Mouse (Mus musculus) myocyte (in vitro differentiated cells): ENCODE results near the gene Cyb5d2. TPM values are rescaled to one million over a fixed set of nuclear protein-coding genes. Genes with fewer than 3 reads are reported as not detected.
A peak's percentile ranks its signal among the peaks of the same experiment; 100 is the strongest.
"Not testable (repeated sequence)": the region's sequence is repeated elsewhere in the genome, so short reads cannot be mapped to it uniquely, and the experiment has no call there.

Experiments used
- H3K27me3 ChIP-seq: one replicate; pipeline ENCODE4 v1.6.1; 2011; ENCODE audit not compliant: control insufficient read depth, insufficient read depth, insufficient read length
- H3K36me3 ChIP-seq: one replicate; pipeline ENCODE4 v1.6.1; 2011; ENCODE audit not compliant: control insufficient read depth, insufficient read depth
- H3K4me2 ChIP-seq: one replicate; pipeline ENCODE4 v1.6.1; 2011; ENCODE audit warnings: low read depth, control low read depth
- H3K4me3 ChIP-seq: one replicate; pipeline ENCODE4 v1.5.1; 2011; ENCODE audit warnings: mild to moderate bottlenecking, control low read depth, moderate library complexity
- H3K79me2 ChIP-seq: one replicate; pipeline ENCODE4 v1.6.1; 2011; ENCODE audit not compliant: control insufficient read depth, insufficient read depth
- H3ac ChIP-seq: one replicate; pipeline ENCODE4 v1.6.1; 2011; ENCODE audit not compliant: control insufficient read depth, insufficient read length
- CEBPB ChIP-seq: IDR thresholded peaks from 2 replicates; pipeline ENCODE4 v1.6.1; 2011; ENCODE audit warnings: mild to moderate bottlenecking, moderate library complexity; ENCODE audit not compliant: poor library complexity, insufficient read depth, severe bottlenecking
- E2F4 ChIP-seq: IDR thresholded peaks from one replicate; pipeline ENCODE4 v1.6.1; 2011; ENCODE audit warnings: mild to moderate bottlenecking, control low read depth, moderate library complexity; ENCODE audit not compliant: insufficient read depth
- MAX ChIP-seq: IDR thresholded peaks from one replicate; pipeline ENCODE4 v1.6.1; 2011; ENCODE audit warnings: low read depth, mild to moderate bottlenecking, control low read depth
- MYOD1 ChIP-seq, 3 experiments: IDR thresholded peaks; one replicate each; pipeline ENCODE4 v1.6.1; 2011; ENCODE audit warnings: control low read depth in 2 of 3, low read depth in 2 of 3, mild to moderate bottlenecking in 2 of 3, moderate library complexity in 1 of 3; ENCODE audit not compliant: insufficient read length in 2 of 3, control insufficient read depth in 1 of 3
- MYOG ChIP-seq, 3 experiments: IDR thresholded peaks; one replicate each; pipeline ENCODE4 v1.6.1; 2011; ENCODE audit warnings: control low read depth in 2 of 3, low read depth in 2 of 3, mild to moderate bottlenecking in 2 of 3; ENCODE audit not compliant: insufficient read length in 2 of 3, control insufficient read depth in 1 of 3, insufficient read depth in 1 of 3
- POLR2A ChIP-seq: IDR thresholded peaks from one replicate; pipeline ENCODE4 v1.6.1; 2011; ENCODE audit warnings: low read depth, mild to moderate bottlenecking, control low read depth, moderate library complexity; ENCODE audit not compliant: insufficient read length
- POLR2AphosphoS2 ChIP-seq: IDR thresholded peaks from one replicate; pipeline ENCODE4 v1.6.1; 2011; ENCODE audit warnings: low read depth, control low read depth; ENCODE audit not compliant: insufficient read length
- REST ChIP-seq: IDR thresholded peaks from one replicate; pipeline ENCODE4 v1.6.1; 2011; ENCODE audit warnings: mild to moderate bottlenecking, control low read depth, moderate library complexity; ENCODE audit not compliant: insufficient read depth, insufficient read length
- SRF ChIP-seq: IDR thresholded peaks from one replicate; pipeline ENCODE4 v1.6.1; 2011; ENCODE audit warnings: low read depth; ENCODE audit not compliant: control insufficient read depth, insufficient read length
- TCF12 ChIP-seq: IDR thresholded peaks from one replicate; pipeline ENCODE4 v1.6.1; 2011; ENCODE audit warnings: mild to moderate bottlenecking, control low read depth; ENCODE audit not compliant: poor library complexity, insufficient read depth, severe bottlenecking
- TCF3 ChIP-seq: IDR thresholded peaks from one replicate; pipeline ENCODE4 v1.6.1; 2011; ENCODE audit warnings: low read depth, control low read depth; ENCODE audit not compliant: insufficient read length
- USF1 ChIP-seq: IDR thresholded peaks from one replicate; pipeline ENCODE4 v1.6.1; 2011; ENCODE audit warnings: low read depth, mild to moderate bottlenecking, control low read depth, moderate library complexity
- polyA plus RNA-seq: library from polyadenylated mRNA; unstranded; fragments of >200 nt; fragmentation: generic; extraction: Trizol; gene quantifications from one replicate; pipeline ENCODE4 v1.2.1, GENCODE M21; 2012; ENCODE audit warnings: missing spikeins

The Cyb5d2 gene
- polyA plus RNA-seq, 1 experiment: 6.9 TPM

- TF ChIP-seq POLR2A (no peak), POLR2AphosphoS2 (no peak), SRF (no peak), MYOG (IDR thresholded peaks at IDR 0.05; ENCODE audit: control insufficient read depth in 1 of 3, insufficient read depth in 1 of 3, insufficient read length in 2 of 3, low read depth in 2 of 3) (no peak), TCF3 (no peak), E2F4 (no peak), USF1 (no peak), MYOD1 (IDR thresholded peaks at IDR 0.05; ENCODE audit: control insufficient read depth in 1 of 3, insufficient read length in 2 of 3, low read depth in 2 of 3) (no peak), REST (no peak), MAX (no peak), CEBPB (no peak), TCF12 (no peak)
- H3K27me3 ChIP-seq: no peaks in the 10 kb centered on the region
- no peaks in the 10 kb centered on the region for H3K36me3 ChIP-seq
- peak overlapping the region; percentile 37 for H3K4me2 ChIP-seq
- H3K4me3 ChIP-seq: no peak overlapping the region
- peaks cover 17% of the 10 kb centered on the region for H3K79me2 ChIP-seq
- H3ac ChIP-seq: no peak overlapping the region
Observed at GRCm38 (mm10) chr11:72792033-72792432, 3.9 kb downstream of the Cyb5d2 start.

GRCm38 (mm10) chr11:72782503-72782902 lies 13.4 kb downstream of the Cyb5d2 start:
- no peaks in the 10 kb centered on the region for H3K27me3 ChIP-seq
- no peak overlapping the region for H3K4me2 ChIP-seq
- H3K36me3 ChIP-seq: no peaks in the 10 kb centered on the region
- no peak overlapping the region for H3K4me3 ChIP-seq
- no peak overlapping the region for H3ac ChIP-seq
- TF ChIP-seq SRF: no peak
- TF ChIP-seq E2F4: no peak
- no peak for TF ChIP-seq MYOG (IDR thresholded peaks at IDR 0.05; ENCODE audit: control insufficient read depth in 1 of 3, insufficient read depth in 1 of 3, insufficient read length in 2 of 3, low read depth in 2 of 3)
- no peak for TF ChIP-seq REST
- no peak for TF ChIP-seq POLR2A
- TF ChIP-seq USF1: no peak
- no peak for TF ChIP-seq TCF12
- TF ChIP-seq POLR2AphosphoS2: no peak
- TF ChIP-seq CEBPB: no peak
- H3K79me2 ChIP-seq: no peaks in the 10 kb centered on the region

- Histone ChIP-seq H3K27me3 (no peaks in the 10 kb centered on the region), H3ac (no peak overlapping the region), H3K4me2 (no peak overlapping the region), H3K79me2 (no peaks in the 10 kb centered on the region), H3K36me3 (no peaks in the 10 kb centered on the region), H3K4me3 (no peak overlapping the region)
- TF ChIP-seq CEBPB: no peak
- no peak for TF ChIP-seq USF1
- no peak for TF ChIP-seq TCF3
- TF ChIP-seq MAX: no peak
- no peak for TF ChIP-seq POLR2AphosphoS2
- TF ChIP-seq MYOD1 (IDR thresholded peaks at IDR 0.05; ENCODE audit: control insufficient read depth in 1 of 3, insufficient read length in 2 of 3, low read depth in 2 of 3): no peak
- no peak for TF ChIP-seq POLR2A
- TF ChIP-seq SRF: no peak
- no peak for TF ChIP-seq REST
- TF ChIP-seq E2F4: no peak
- TF ChIP-seq MYOG (IDR thresholded peaks at IDR 0.05; ENCODE audit: control insufficient read depth in 1 of 3, insufficient read depth in 1 of 3, insufficient read length in 2 of 3, low read depth in 2 of 3): no peak
- TF ChIP-seq TCF12: no peak
Observed at GRCm38 (mm10) chr11:72782103-72782502, 13.8 kb downstream of the Cyb5d2 start.

- H3K27me3 ChIP-seq: no peaks in the 10 kb centered on the region
- H3K4me3 ChIP-seq: no peak overlapping the region
- no peak overlapping the region for H3ac ChIP-seq
- no peaks in the 10 kb centered on the region for H3K36me3 ChIP-seq
- no peaks in the 10 kb centered on the region for H3K79me2 ChIP-seq
- no peak for TF ChIP-seq USF1
- no peak for TF ChIP-seq MAX
- no peak for TF ChIP-seq TCF3
- no peak for TF ChIP-seq POLR2A
- no peak for TF ChIP-seq POLR2AphosphoS2
- no peak overlapping the region for H3K4me2 ChIP-seq
Observed at GRCm38 (mm10) chr11:72778957-72779356, 17.0 kb downstream of the Cyb5d2 start.

GRCm38 (mm10) chr11:72772611-72773010 lies 23.3 kb downstream of the Cyb5d2 start:
- not testable (repeated sequence) for H3ac ChIP-seq, H3K27me3 ChIP-seq, H3K4me3 ChIP-seq, H3K79me2 ChIP-seq, H3K36me3 ChIP-seq, H3K4me2 ChIP-seq
